Mouse (Mus musculus) G1E-ER4 (cell line): ENCODE measurements around the gene Nos1ap. TPM values are rescaled to one million over a fixed set of nuclear protein-coding genes. Genes with fewer than 3 reads are reported as not detected.

Experiments
- GATA1 ChIP-seq: IDR thresholded peaks from one replicate; pipeline ENCODE4 v1.8.0; 2012; ENCODE audit warnings: low read length, inconsistent platforms
- polyA plus RNA-seq: library from polyadenylated mRNA; stranded (reverse); fragments of >175 nt; gene quantifications from 2 replicates; pipeline ENCODE4 v1.2.3, GENCODE M21; 2012

The Nos1ap gene
- polyA plus RNA-seq, 1 experiment = 3.6 TPM

GRCm38 (mm10) chr1:170477636-170478600, 111.7 kb downstream of the Nos1ap start:
- TF ChIP-seq GATA1 = no peak

GRCm38 (mm10) chr1:170473460-170473859, 116.2 kb downstream of the Nos1ap start:
- no peak for TF ChIP-seq GATA1

DNA sequence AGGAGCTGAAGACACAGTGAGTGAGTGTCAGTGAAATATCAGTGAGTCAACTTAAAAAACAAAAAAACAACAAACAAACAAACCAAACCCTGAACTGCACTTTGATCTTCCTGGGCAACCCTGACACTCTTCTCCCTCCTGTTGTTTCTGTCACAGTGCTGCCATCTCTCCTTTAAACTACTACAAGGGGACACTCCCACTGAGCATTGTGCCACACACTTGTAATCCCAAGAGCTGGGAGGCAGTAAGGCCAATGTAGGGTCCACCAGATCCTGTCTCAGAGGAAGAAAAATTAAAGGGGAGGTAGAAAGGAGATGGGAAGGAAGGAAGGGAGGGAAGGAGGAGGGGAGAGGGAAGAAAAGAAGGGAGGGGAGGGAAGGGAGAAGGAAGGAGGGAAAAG, 116.8 kb downstream of the Nos1ap start:
- no peak for TF ChIP-seq GATA1

DNA sequence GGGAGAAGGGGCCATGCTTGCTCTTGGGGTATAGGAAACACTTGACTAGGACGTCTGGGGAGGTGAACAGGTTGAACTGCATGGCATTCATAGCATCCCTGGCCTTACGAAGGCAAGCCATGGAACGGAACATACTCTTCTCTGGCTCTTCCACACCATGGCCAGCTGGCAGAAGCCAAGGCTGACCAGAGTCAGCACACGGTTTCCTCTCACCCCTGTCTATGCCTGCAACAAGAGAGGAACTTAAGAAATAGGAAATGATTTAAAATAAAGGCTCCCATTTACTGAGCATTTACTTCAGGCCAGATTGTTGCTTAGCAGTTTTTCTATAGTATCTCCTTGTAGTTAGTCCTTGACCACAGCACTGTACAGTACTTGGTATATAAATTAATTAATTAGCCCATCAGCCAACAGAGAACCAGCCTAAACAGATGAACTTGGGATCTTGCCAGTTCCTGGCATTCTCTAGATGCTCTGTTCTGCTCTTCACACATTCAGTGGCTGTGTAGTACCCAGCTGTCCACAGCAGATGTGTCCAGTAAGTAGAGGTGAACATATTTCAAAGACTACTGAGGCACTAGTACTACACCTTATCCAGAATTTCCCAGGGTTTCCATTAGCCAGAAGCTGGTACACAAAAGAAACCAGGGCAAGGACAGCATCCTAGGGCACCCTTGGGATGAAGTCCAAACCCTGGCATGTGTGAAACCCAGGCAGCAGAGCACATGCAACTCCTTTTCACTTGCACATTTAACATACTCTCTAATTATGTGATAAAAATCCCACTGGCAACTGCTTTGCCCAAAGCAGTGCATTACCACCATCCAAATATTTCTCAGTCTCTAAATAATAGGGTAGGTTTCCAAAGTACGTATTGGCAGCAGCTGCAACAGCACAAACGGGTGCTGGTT, 123.3 kb downstream of the Nos1ap start:
- no peak for TF ChIP-seq GATA1

DNA sequence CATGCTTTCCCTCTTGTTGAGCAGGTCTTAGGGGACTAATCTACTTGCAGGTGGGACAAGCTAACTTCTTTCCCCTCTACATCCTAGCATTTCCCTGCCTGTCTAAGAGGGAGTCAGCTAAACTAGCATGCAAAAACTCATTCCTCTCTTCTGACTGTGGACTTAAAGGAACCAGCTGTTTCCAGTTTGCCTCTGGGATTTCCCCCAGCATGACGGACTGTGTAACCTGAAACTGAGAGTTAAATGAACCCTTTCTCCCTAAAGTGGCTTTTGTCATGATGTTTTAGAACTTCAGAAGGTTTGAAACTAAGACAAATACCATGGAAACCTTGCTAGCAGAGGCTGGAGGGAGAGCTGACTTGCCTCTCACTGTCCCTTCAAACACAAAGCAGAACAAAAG, 127.5 kb downstream of the Nos1ap start:
- TF ChIP-seq GATA1 = no peak

DNA sequence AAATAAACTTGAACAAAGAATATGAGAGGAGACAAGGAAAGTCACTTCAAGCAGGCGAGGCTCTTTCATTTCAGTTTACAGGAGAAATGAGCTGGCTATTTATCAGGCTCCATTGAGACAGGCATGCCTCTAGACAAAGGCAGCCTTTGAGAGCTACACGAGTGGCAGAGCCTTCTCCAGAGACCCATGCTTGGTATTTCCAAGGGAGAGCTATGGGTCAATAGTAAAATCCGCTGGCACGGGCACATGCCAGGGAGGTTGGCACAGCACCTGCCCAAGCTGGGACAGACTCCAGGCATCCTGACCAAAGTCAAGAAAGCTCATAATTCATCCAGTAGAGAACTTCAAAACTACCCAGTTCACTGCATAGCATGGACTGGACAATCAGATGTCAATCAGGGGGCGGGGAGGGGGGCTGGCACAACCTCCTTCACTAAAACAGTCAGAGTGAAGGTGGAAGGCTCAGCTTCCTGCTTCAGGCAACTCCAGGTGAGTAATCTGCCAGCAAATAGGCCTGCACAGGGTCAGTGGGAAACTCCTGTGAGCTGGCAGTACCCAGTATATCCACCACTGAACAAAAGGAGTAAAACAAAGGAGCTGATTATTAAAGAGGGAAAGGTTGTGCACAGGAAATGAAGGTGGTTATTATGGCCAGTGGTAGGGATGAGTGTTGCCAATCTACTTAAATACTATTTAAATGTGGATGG, 129.6 kb downstream of the Nos1ap start:
- TF ChIP-seq GATA1 = no peak

DNA sequence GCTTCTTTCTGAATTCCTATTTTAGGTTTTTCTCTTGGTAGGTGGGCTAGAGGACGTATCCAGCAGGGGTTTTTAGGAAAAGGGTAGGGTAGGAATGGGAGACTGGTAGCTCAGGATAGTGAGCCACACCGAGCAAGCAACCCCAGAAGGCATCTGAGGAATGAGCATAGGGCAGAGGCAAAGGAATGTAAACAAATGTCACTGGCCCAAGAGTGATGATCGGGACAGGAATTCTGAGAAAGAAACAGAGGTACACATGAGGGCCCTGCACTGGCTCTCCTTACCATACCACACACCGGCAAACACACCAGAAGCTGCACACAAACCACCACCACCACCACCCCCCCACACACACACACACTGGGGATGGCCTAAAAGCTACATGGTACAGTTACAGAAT, 132.0 kb downstream of the Nos1ap start:
- no peak for TF ChIP-seq GATA1

DNA sequence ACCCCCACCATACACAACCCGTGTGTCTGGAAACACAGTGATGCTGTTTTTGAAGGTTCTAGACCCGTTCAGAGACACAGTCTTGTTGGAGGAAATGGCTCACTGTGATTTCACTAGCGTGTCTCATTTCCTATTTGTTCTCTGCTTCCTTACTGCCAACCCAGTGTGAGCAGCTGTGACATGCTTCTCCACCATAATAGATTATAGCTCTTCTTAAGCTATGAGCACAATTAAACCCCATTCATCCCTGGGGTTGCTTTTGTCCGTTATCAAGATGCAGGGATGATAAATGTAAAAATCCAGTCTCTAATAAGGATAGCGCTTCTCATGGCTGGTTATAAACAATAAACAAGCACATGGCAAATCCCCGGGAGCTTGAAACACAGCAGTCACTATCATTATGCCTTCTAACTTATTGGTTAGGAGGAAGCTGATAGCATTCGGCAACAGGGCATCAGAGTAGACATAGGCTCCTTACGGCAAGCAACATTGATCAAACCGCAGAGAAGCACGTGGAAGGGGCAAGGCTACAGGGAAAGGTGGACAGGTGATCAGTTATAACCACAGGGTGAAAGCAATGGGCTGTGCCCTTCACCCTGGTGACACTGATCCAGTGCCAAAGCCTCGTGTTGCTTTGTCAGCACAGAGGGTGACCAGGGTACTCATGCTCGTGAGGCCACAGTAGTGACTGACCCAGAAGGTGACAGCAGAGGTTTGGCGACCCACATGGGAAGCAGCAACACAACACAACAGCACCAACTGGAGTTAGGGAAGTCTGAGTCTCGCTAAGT, 133.6 kb downstream of the Nos1ap start:
- TF ChIP-seq GATA1 = no peak

- TF ChIP-seq GATA1 = no peak
Observed at GRCm38 (mm10) chr1:170455387-170455786, 134.3 kb downstream of the Nos1ap start.

DNA sequence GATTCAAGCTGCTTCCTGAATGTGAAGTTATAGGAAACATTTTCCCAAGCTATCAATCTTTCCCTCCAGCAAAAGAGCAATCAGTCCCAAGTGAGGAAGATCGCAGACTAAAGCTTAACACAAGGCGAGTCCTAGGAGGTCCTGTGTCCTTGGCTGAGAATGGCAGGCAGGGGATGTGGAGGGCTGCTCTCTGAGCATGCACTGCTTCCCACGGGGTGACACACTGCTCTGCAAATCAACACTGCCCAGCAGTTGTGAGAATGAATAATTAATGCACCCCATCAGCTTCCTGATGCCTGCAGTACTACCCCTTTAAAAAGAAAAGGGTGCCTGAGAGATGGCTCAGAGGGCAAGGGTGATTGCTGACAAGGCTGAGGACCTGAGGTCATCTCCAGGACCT, 136.2 kb downstream of the Nos1ap start:
- TF ChIP-seq GATA1 = no peak

DNA sequence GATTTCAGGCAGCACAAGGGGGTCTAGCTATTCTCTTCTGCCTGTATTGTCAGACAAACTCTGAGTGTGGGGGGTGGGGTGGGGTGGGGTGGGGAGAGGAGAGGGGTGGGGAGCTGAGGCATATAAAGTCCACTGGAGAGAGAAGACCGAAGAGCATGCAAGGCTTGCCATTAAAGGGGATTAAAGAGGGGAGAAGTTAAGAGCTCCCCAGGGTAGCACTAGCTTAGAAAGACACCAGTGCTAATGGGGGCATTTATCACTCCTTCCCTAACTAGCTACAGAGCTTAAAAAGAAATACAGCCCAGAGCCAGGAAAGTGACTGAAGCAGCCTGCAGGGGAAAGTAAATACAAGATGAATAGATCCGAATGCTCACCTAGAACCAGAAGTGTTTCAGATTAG, 141.4 kb downstream of the Nos1ap start:
- no peak for TF ChIP-seq GATA1

DNA sequence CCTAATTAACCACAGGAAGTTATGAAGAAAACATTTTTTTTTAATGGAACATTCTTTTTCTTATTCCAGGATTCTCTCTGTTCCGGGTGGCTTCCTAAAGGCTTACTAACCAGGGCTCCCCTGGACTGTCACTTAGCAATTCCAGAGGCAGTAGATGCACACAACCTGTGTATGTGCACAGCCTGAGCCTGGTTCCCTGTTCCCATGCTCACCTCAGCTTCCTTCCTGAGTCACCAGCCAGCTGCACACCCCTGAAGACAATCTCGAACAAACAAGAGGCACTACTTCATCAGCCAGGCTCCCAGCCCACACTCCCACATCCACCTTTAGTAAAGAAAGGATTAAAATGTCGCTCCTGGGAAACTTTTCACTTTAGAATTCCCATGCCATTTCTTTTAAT, 144.2 kb downstream of the Nos1ap start:
- TF ChIP-seq GATA1 = no peak

DNA sequence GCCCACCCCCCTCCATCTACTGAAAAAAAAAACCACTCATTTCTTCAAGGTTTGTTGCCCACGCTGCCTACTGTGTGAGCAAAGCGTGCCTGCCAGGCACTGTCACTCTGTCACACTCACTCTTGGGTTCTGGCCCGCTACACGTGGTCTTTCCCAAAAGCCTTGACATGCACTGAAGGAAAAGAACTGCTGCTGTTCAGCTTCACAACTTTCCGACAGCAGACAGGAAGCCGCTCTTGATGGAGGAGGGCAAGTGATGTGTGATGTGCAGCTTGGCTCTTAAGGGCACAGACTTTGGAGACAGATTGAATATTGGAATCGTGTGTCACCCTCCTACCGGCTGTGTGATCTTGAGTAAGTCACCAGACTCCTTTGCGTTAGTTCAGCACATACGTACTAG, 149.3 kb downstream of the Nos1ap start:
- TF ChIP-seq GATA1 = no peak

DNA sequence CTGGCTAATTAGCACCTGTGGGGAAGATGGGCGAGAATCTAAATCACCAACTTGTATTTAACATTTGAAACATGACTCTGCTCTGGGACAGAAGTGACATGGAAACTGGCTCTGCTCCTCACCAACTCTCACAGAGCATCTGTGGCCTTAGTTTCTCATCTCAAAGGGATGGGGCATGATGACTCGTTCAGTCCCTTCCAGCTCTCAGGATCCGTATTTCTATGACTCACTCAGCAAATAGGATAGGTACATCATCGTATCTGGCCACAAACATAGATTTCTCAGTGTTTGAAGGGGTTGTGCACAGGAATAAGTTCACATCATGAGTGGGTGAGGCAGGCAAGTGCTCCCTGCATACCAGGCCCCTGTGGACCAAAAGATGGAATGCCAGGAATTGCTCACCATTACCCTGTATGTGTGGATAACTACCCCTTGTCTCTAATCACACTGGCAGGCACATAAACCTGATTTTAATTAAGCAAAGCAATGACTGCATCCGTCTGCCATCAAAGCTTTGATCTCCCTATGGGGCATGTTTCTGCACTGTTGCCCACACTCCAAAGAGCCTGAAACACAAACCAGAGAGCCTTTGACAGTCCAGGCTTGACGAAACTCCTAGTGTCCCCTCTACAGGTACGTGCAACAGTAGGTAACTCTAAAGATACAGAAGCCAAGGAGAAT, 151.1 kb downstream of the Nos1ap start:
- no peak for TF ChIP-seq GATA1
